Comparison of ENCODE assay signal across 7 mouse cellular contexts in the genomic region with DNA sequence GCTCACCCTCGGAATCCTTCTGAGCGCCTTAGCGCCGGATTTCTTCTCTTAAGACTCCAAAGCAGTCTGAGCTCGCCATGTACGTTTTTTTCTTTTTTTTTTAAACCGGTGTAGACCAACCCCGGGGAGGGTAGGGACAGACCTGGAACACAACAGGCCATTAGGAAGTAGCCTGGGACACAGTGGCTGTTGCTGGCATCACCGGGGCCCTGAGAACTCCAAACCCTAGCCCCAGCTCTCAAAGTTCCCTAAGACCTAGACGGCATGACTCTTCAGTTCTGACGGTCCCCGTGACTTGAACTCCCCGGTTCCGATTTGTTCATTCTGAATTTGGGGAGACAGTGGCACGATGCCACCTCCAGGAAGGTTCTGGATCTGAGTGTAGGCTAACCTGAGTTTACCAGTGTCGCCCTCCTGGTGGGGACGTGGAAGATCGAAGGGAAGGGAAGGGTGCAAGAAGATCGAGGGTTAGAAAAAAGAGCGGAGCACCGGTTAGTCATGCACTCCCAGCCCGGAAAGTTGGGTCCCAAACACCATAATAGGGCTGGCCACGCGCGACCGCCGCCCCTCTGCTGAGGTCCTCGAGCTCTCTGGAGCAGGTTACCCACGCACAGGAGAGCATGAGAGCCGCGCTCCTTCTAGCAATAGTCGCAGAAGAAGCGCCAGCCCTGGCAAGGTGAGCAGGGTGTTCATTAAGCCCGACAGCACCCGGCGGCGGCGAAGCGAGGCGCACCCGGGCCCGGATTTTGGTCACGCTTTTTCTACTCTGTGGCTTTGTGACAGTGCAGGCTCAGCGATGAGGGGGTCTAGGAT. TPM values are rescaled to one million over a fixed set of nuclear protein-coding genes. Genes with fewer than 3 reads are reported as not detected.
DNase-seq lines count a peak whose midpoint lies in the region; ATAC-seq and TF ChIP-seq lines count a peak whose summit lies in the region.

Gene Tob2 (minus strand): TSS at position 280 of the 813 bp plus-strand sequence.

- DNase-seq in adrenal gland, postnatal 10 days, result peak; percentile 76
- peak; percentile 72 for DNase-seq in embryo, embryonic 9.5 days (ENCODE audit: extremely low spot score)
- DNase-seq in gastrocnemius, postnatal 4 days (ENCODE audit: low spot score in 2 of 2), result peak in 1 of 2 experiments; percentile 59
- DNase-seq in left cerebral cortex, postnatal 36 days (ENCODE audit: low spot score in 2 of 2), result peak; percentile 79 to 81
- peak; percentile 11 for DNase-seq in mesoderm, embryonic 11.5 days (ENCODE audit: low read depth, low spot score)

- H3K9me3 ChIP-seq in intestine, embryonic 15.5 days, result no peaks in the 10 kb centered on the region

- peaks cover 14% of the 10 kb centered on the region; the same call in 1 of the 2 replicates for H3K4me1 ChIP-seq in intestine, embryonic 15.5 days (replicated peaks)
- H3K4me1 ChIP-seq in small intestine, adult 2 months (ENCODE audit: control insufficient read depth, insufficient read depth, insufficient read length, low read length), result peaks cover 8% of the 10 kb centered on the region; the same call in 1 of the 2 replicates

- under 1% methylated on average over 44 of the region's 44 CpGs for WGBS in intestine, embryonic 15.5 days
- under 1% methylated on average over 44 of the region's 44 CpGs for WGBS in small intestine, adult 2 months

- intact Hi-C loops in left cerebral cortex, postnatal 36 days (cut with DNase I), result loop anchor here (2.0 to 5.0 kb wide), 2 partner anchors 14 to 46 kb away; partner anchors contain the start of gene Aco2

- TF ChIP-seq CTCF in small intestine, adult 2 months (IDR thresholded peaks at IDR 0.05; ENCODE audit: extremely low read depth, insufficient read length, insufficient replicate concordance, low read depth, low read length), result 0 out of 2 replicates have a peak, but pooled peaks have one; percentile 8

- H3K4me3 ChIP-seq in intestine, embryonic 15.5 days (replicated peaks), result peak within 1 kb of the TSS; percentile 91
- peak within 1 kb of the TSS; percentile 88 for H3K4me3 ChIP-seq in small intestine, adult 2 months (ENCODE audit: low read depth, low read length)

- peak within 1 kb of the TSS; percentile 95 for H3K27ac ChIP-seq in intestine, embryonic 15.5 days
- peak within 1 kb of the TSS; percentile 99 for H3K27ac ChIP-seq in small intestine, adult 2 months (ENCODE audit: insufficient read depth, low read depth, low read length)

- H3K4me2 ChIP-seq in intestine, embryonic 15.5 days (replicated peaks), result peak within 1 kb of the TSS; percentile 86

- no peak for TF ChIP-seq POLR2A in small intestine, adult 2 months (IDR thresholded peaks at IDR 0.05; ENCODE audit: low read depth, low read length)

- H3K27me3 ChIP-seq in intestine, embryonic 15.5 days (replicated peaks), result no peaks in the 10 kb centered on the region
- H3K27me3 ChIP-seq in small intestine, adult 2 months (ENCODE audit: control insufficient read depth, insufficient read depth, low read length), result no peaks in the 10 kb centered on the region

- H3K9ac ChIP-seq in intestine, embryonic 15.5 days, result peak within 1 kb of the TSS; percentile 92

- peaks cover 4% of the 10 kb centered on the region; the same call in 1 of the 2 replicates for H3K36me3 ChIP-seq in intestine, embryonic 15.5 days
- peaks cover 6% of the 10 kb centered on the region; the same call in 1 of the 2 replicates for H3K36me3 ChIP-seq in small intestine, adult 2 months (ENCODE audit: control insufficient read depth, insufficient read depth, low read length)

- peak; percentile 9 for ATAC-seq in intestine, embryonic 15.5 days

RNA-seq across cellular contexts. Expression of gene Tob2, which starts in this region (rescaled TPM):
- 100 to 1,000 TPM; 108 to 183 TPM for total RNA-seq in adrenal gland, postnatal 10 days (2021)
- 10 to 100 TPM; 34.5 to 44.1 TPM for total RNA-seq in gastrocnemius, postnatal 4 days (2021)
- polyA plus RNA-seq in intestine, embryonic 15.5 days (2015; fragmentation: Nextera tagmentation; extraction: Ambion mirVana), result 25.9 and 26.0 TPM in 2 replicates
- 10 to 100 TPM; 26.4 to 37.6 TPM for total RNA-seq in left cerebral cortex, postnatal 36 days (2021)
- 14.7 and 33.2 TPM in 2 replicates for polyA plus RNA-seq in small intestine, adult 2 months (2012; rRNA removed)
